Mouse (Mus musculus): ENCODE measurements around the gene Nrxn1.

GRCm38 (mm10) chr17:90999667-91000154, 93.2 kb downstream of the Nrxn1 start:
- no peak for TF ChIP-seq POLR2A (IDR thresholded peaks at IDR 0.05; ENCODE audit: borderline replicate concordance, extremely low read depth, low read depth, low read length)
- TF ChIP-seq CTCF (IDR thresholded peaks at IDR 0.05; ENCODE audit: insufficient read depth, low read length): no peak
